Mouse (Mus musculus): ENCODE data around the gene Fkbpl.

DNA sequence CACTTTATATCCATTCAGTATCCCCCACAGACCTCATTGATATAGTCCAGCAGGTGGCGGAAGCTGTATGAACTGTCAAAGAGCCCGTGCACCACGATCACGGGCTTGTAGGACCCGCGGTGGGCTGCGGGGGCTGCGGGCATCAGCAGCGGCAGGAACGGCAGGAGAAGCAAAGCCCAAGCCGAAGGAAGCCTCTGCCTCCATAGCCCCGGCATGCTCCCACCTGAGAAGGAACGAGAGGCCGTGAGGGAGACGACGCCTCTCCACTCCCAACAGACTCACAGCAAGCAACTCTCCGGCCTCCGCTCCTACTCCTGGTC is 17.8 kb upstream of the Fkbpl start:
- TF ChIP-seq CTCF (IDR thresholded peaks at IDR 0.05; ENCODE audit: low read depth) (peak; percentile 68), EP300 (IDR thresholded peaks at IDR 0.05; ENCODE audit: low read depth) (no peak)

Data from liver, postnatal 0 days (tissue).